22 mouse cellular contexts compared by ENCODE assay signal in genomic region chr6:36516508-36516907, GRCm38 (mm10).
A peak's percentile ranks its signal among the peaks of the same experiment; 100 is the strongest.
DNase-seq lines count a peak whose midpoint lies in the region; ATAC-seq and TF ChIP-seq lines count a peak whose summit lies in the region.
"Had no signal": no experiment of that assay in that cellular context is flagged by ENCODE, and none has a peak within 500 bp of the region (broad histone marks: within the 10 kb centered on the region; RNA-seq: fewer than 3 reads in every experiment).

No protein-coding gene starts in this region.

- peak; percentile 60 for ATAC-seq in forebrain, embryonic 16.5 days
- ATAC-seq in forebrain, embryonic 14.5 days: no peak
- no peak for ATAC-seq in heart, embryonic 12.5 days (ENCODE audit: insufficient number of reproducible peaks, low FRiP score)
- no peak for ATAC-seq in heart, postnatal 0 days (ENCODE audit: insufficient read depth, low read depth)
- ATAC-seq in stomach, embryonic 16.5 days (ENCODE audit: insufficient read depth, low FRiP score): no peak
- ATAC-seq: intestine, embryonic 16.5 days; Patski had no signal

- no peaks in the 10 kb centered on the region for H3K36me3 ChIP-seq in forebrain, embryonic 16.5 days (ENCODE audit: control insufficient read depth, insufficient read depth)
- no peaks in the 10 kb centered on the region for H3K36me3 ChIP-seq in forebrain, embryonic 14.5 days (ENCODE audit: control insufficient read depth, insufficient read depth, low read length)
- H3K36me3 ChIP-seq in heart, embryonic 12.5 days: no peaks in the 10 kb centered on the region
- H3K36me3 ChIP-seq in heart, postnatal 0 days (replicated peaks; ENCODE audit: control insufficient read depth, insufficient read depth, low read length): no peaks in the 10 kb centered on the region
- H3K36me3 ChIP-seq in stomach, embryonic 16.5 days (ENCODE audit: control insufficient read depth, insufficient read depth, low read length): no peaks in the 10 kb centered on the region
- H3K36me3 ChIP-seq: limb, embryonic 13.5 days; neural tube, embryonic 13.5 days had no signal

- H3K27ac ChIP-seq in forebrain, embryonic 16.5 days (ENCODE audit: low read length): no peak overlapping the region
- no peak overlapping the region for H3K27ac ChIP-seq in forebrain, embryonic 14.5 days (ENCODE audit: low read depth, low read length)
- peak overlapping the region; percentile 49; the same call in 1 of the 2 replicates for H3K27ac ChIP-seq in heart, embryonic 12.5 days (ENCODE audit: poor library complexity, severe bottlenecking)
- H3K27ac ChIP-seq in heart, postnatal 0 days (ENCODE audit: low read depth): peak overlapping the region; percentile 74
- peak overlapping the region; percentile 15 for H3K27ac ChIP-seq in stomach, embryonic 16.5 days (ENCODE audit: low read length)
- H3K27ac ChIP-seq: kidney, postnatal 0 days; limb, embryonic 13.5 days; neural tube, embryonic 13.5 days had no signal

- no peaks in the 10 kb centered on the region for H3K27me3 ChIP-seq in forebrain, embryonic 16.5 days (replicated peaks; ENCODE audit: control insufficient read depth, insufficient read depth, low read length)
- no peaks in the 10 kb centered on the region for H3K27me3 ChIP-seq in forebrain, embryonic 14.5 days (replicated peaks; ENCODE audit: control insufficient read depth, insufficient read depth, low read length)
- H3K27me3 ChIP-seq in heart, embryonic 12.5 days (replicated peaks): no peaks in the 10 kb centered on the region
- no peaks in the 10 kb centered on the region for H3K27me3 ChIP-seq in heart, postnatal 0 days (ENCODE audit: control insufficient read depth, insufficient read depth, low read length)
- H3K27me3 ChIP-seq in stomach, embryonic 16.5 days (ENCODE audit: control insufficient read depth, insufficient read depth, low read length): no peaks in the 10 kb centered on the region
- H3K27me3 ChIP-seq: limb, embryonic 13.5 days; neural tube, embryonic 13.5 days; Patski had no signal

- 42% methylated on average over 4 of the region's 4 CpGs for WGBS in forebrain, embryonic 16.5 days
- 62% methylated on average over 4 of the region's 4 CpGs for WGBS in forebrain, embryonic 14.5 days
- WGBS in heart, embryonic 12.5 days: 70% methylated on average over 4 of the region's 4 CpGs
- WGBS in heart, postnatal 0 days: 70% methylated on average over 4 of the region's 4 CpGs
- 65% methylated on average over 4 of the region's 4 CpGs for WGBS in stomach, embryonic 16.5 days

- H3K9me3 ChIP-seq in forebrain, embryonic 16.5 days (ENCODE audit: control insufficient read depth, low read length): no peaks in the 10 kb centered on the region
- no peaks in the 10 kb centered on the region for H3K9me3 ChIP-seq in forebrain, embryonic 14.5 days (replicated peaks; ENCODE audit: control insufficient read depth, low read length)
- no peaks in the 10 kb centered on the region for H3K9me3 ChIP-seq in heart, embryonic 12.5 days (replicated peaks)
- no peaks in the 10 kb centered on the region for H3K9me3 ChIP-seq in heart, postnatal 0 days (replicated peaks; ENCODE audit: control insufficient read depth, low read length)
- H3K9me3 ChIP-seq in stomach, embryonic 16.5 days (replicated peaks; ENCODE audit: control insufficient read depth, low read length): no peaks in the 10 kb centered on the region
- H3K9me3 ChIP-seq: limb, embryonic 13.5 days; neural tube, embryonic 13.5 days had no signal

- intact Hi-C loops in heart, postnatal 36 days (cut with DNase I): no loop called here
- intact Hi-C loops in heart, postnatal 10 days (cut with DNase I): no loop called here

- no peak overlapping the region for H3K4me2 ChIP-seq in forebrain, embryonic 16.5 days (ENCODE audit: low read length)
- H3K4me2 ChIP-seq in forebrain, embryonic 14.5 days (ENCODE audit: low read length): no peak overlapping the region
- no peak overlapping the region for H3K4me2 ChIP-seq in heart, embryonic 12.5 days
- no peak overlapping the region for H3K4me2 ChIP-seq in heart, postnatal 0 days (ENCODE audit: low read depth, low read length)
- H3K4me2 ChIP-seq in stomach, embryonic 16.5 days (ENCODE audit: low read depth, low read length): no peak overlapping the region
- H3K4me2 ChIP-seq: limb, embryonic 13.5 days; liver, embryonic 11.5 days; midbrain, embryonic 11.5 days; neural tube, embryonic 13.5 days had no signal

- no peak overlapping the region for H3K4me3 ChIP-seq in forebrain, embryonic 16.5 days (replicated peaks; ENCODE audit: low read length)
- no peak overlapping the region for H3K4me3 ChIP-seq in forebrain, embryonic 14.5 days (ENCODE audit: low read depth, low read length)
- no peak overlapping the region for H3K4me3 ChIP-seq in heart, embryonic 12.5 days
- no peak overlapping the region for H3K4me3 ChIP-seq in heart, postnatal 0 days (ENCODE audit: low read depth, low read length)
- H3K4me3 ChIP-seq in stomach, embryonic 16.5 days (replicated peaks; ENCODE audit: low read length): no peak overlapping the region
- H3K4me3 ChIP-seq: limb, embryonic 13.5 days; neural tube, embryonic 13.5 days had no signal

- peaks cover 12% of the 10 kb centered on the region for H3K4me1 ChIP-seq in forebrain, embryonic 16.5 days (replicated peaks; ENCODE audit: control insufficient read depth, insufficient read depth, low read length)
- no peaks in the 10 kb centered on the region for H3K4me1 ChIP-seq in forebrain, embryonic 14.5 days (ENCODE audit: control insufficient read depth, insufficient read depth, low read length)
- peaks cover 21% of the 10 kb centered on the region for H3K4me1 ChIP-seq in heart, embryonic 12.5 days (replicated peaks)
- H3K4me1 ChIP-seq in heart, postnatal 0 days (ENCODE audit: control insufficient read depth, insufficient read depth): peaks cover 23% of the 10 kb centered on the region
- 0 out of 2 replicates have a peak, but pooled peaks cover 8% of the 10 kb centered on the region for H3K4me1 ChIP-seq in stomach, embryonic 16.5 days (ENCODE audit: control insufficient read depth, insufficient read depth, low read length)
- H3K4me1 ChIP-seq: limb, embryonic 13.5 days; neural tube, embryonic 13.5 days had no signal

- TF ChIP-seq EP300 in heart, postnatal 0 days (IDR thresholded peaks at IDR 0.05; ENCODE audit: low read depth): no peak

- DNase-seq in forebrain, embryonic 14.5 days (ENCODE audit: low spot score): no peak
- DNase-seq in heart, postnatal 36 days: no peak
- DNase-seq in heart, postnatal 0 days (ENCODE audit: low spot score): no peak
- no peak for DNase-seq in heart, postnatal 10 days
- DNase-seq: adrenal gland, postnatal 10 days; cerebellum, adult 11 months; cerebellum, adult 9-10 months; cerebellum, postnatal 36 days; gastrocnemius, postnatal 14 days; kidney, adult 8-10 months; kidney, postnatal 4 days; right cerebral cortex, postnatal 4 days had no signal

- H3K9ac ChIP-seq in forebrain, embryonic 16.5 days (replicated peaks; ENCODE audit: low read depth, low read length): no peak overlapping the region
- H3K9ac ChIP-seq in forebrain, embryonic 14.5 days (ENCODE audit: low read length): no peak overlapping the region
- H3K9ac ChIP-seq in heart, embryonic 12.5 days: no peak overlapping the region
- no peak overlapping the region for H3K9ac ChIP-seq in heart, postnatal 0 days (replicated peaks; ENCODE audit: low read depth, low read length)
- no peak overlapping the region for H3K9ac ChIP-seq in stomach, embryonic 16.5 days (ENCODE audit: low read length)
- H3K9ac ChIP-seq: limb, embryonic 13.5 days; neural tube, embryonic 13.5 days had no signal

- no peak for TF ChIP-seq CTCF in heart, postnatal 0 days (IDR thresholded peaks at IDR 0.05; ENCODE audit: low read depth)

Comparison
In these comparisons a context has a peak if more than half of its experiments do, and no peak if none do; other contexts are left out.
1. H3K27ac ChIP-seq: peak in heart, embryonic 12.5 days (single experiment), heart, postnatal 0 days (single experiment) and stomach, embryonic 16.5 days (single experiment); none in forebrain, embryonic 16.5 days (single experiment) and forebrain, embryonic 14.5 days (single experiment).